Mouse (Mus musculus) forebrain, embryonic 12.5 days (tissue): Measurements from ENCODE around the gene Olfr70. TPM values are rescaled to one million over a fixed set of nuclear protein-coding genes. Genes with fewer than 3 reads are reported as not detected.

Experiments
- ATAC-seq: fragments of 200-750 bp; cut with Nextera tagmentation; 2 replicates; pipeline ENCODE4 v1.8.0; 2017; ENCODE audit warnings: moderate TSS enrichment; ENCODE audit not compliant: low FRiP score
- H3K27ac ChIP-seq: fragments of 300-500 bp; sonication (generic); 2 replicates; pipeline ENCODE4 v1.5.1; 2016; ENCODE audit warnings: mild to moderate bottlenecking
- H3K27me3 ChIP-seq: fragments of 300-500 bp; sonication (generic); 2 replicates; pipeline ENCODE4 v1.6.1; 2016; ENCODE audit warnings: mild to moderate bottlenecking
- H3K36me3 ChIP-seq: fragments of 300-500 bp; sonication (generic); replicated peaks from 2 replicates; pipeline ENCODE4 v1.6.1; 2016; ENCODE audit warnings: mild to moderate bottlenecking
- H3K4me1 ChIP-seq: fragments of 300-500 bp; sonication (generic); 2 replicates; pipeline ENCODE4 v1.6.1; 2016
- H3K4me2 ChIP-seq: fragments of 300-500 bp; sonication (generic); 2 replicates; pipeline ENCODE4 v1.6.1; 2016; ENCODE audit warnings: mild to moderate bottlenecking, moderate library complexity
- H3K4me3 ChIP-seq: fragments of 300-500 bp; sonication (generic); replicated peaks from 2 replicates; pipeline ENCODE4 v1.5.1; 2016; ENCODE audit warnings: mild to moderate bottlenecking
- H3K9ac ChIP-seq: fragments of 300-500 bp; sonication (generic); 2 replicates; pipeline ENCODE4 v1.6.1; 2016; ENCODE audit warnings: mild to moderate bottlenecking
- H3K9me3 ChIP-seq: fragments of 300-500 bp; sonication (generic); 2 replicates; pipeline ENCODE4 v1.6.1; 2016
- WGBS: fragments of 180-500 bp; shearing (Covaris S2); methylation state at CpG from one replicate; pipeline ENCODE4 v1.1.7; 2016; 5-methylcytosine and 5-hydroxymethylcytosine counted together
- polyA plus RNA-seq: library from polyadenylated mRNA; unstranded; fragments of >200 nt; fragmentation: Nextera tagmentation; extraction: Ambion mirVana; gene quantifications from 2 replicates; pipeline ENCODE4 v1.2.1, GENCODE M21; 2016

Olfr70 gene
- not detected in 2 replicates for polyA plus RNA-seq

GRCm38 (mm10) chr4:43700707-43701106 is at the start of gene Olfr70:
Gene Olfr70 (minus strand): TSS chr4:43700807.
- 87% methylated on average over 6 of the region's 6 CpGs for WGBS
- Histone ChIP-seq H3K4me1 (no peaks in the 10 kb centered on the region), H3K4me3 (no peak within 1 kb of the TSS), H3K27me3 (no peaks in the 10 kb centered on the region), H3K9me3 (no peaks in the 10 kb centered on the region), H3K36me3 (no peaks in the 10 kb centered on the region), H3K9ac (no peak within 1 kb of the TSS), H3K4me2 (no peak within 1 kb of the TSS), H3K27ac (no peak within 1 kb of the TSS)
- no peak for ATAC-seq

- no peak overlapping the region for H3K27ac ChIP-seq
- ATAC-seq = no peak
- WGBS = 18% methylated on average over 6 of the region's 6 CpGs
Measured at GRCm38 (mm10) chr4:43745187-43745586, 44.6 kb upstream of the Olfr70 start.

GRCm38 (mm10) chr4:43743099-43743498 is 42.5 kb upstream of the Olfr70 start:
- no peak overlapping the region for H3K27ac ChIP-seq
- no peaks in the 10 kb centered on the region for H3K27me3 ChIP-seq
- H3K9me3 ChIP-seq = no peaks in the 10 kb centered on the region
- 59% methylated on average over 1 of the region's 1 CpGs for WGBS
- ATAC-seq = no peak
- no peak overlapping the region for H3K4me2 ChIP-seq
- H3K9ac ChIP-seq = no peak overlapping the region
- H3K4me1 ChIP-seq = no peaks in the 10 kb centered on the region
- no peak overlapping the region for H3K4me3 ChIP-seq
- no peaks in the 10 kb centered on the region for H3K36me3 ChIP-seq

More at GRCm38 (mm10) chr4:43745187-43745586, 44.6 kb upstream of the Olfr70 start:
- Histone ChIP-seq H3K4me2 (no peak overlapping the region), H3K36me3 (no peaks in the 10 kb centered on the region), H3K9me3 (no peaks in the 10 kb centered on the region), H3K9ac (no peak overlapping the region), H3K4me1 (no peaks in the 10 kb centered on the region), H3K4me3 (no peak overlapping the region), H3K27me3 (no peaks in the 10 kb centered on the region)

- Histone ChIP-seq H3K4me3 (no peak overlapping the region), H3K36me3 (no peaks in the 10 kb centered on the region), H3K9me3 (no peaks in the 10 kb centered on the region), H3K27ac (no peak overlapping the region), H3K27me3 (no peaks in the 10 kb centered on the region), H3K4me2 (no peak overlapping the region), H3K4me1 (no peaks in the 10 kb centered on the region), H3K9ac (no peak overlapping the region)
- ATAC-seq = no peak
- WGBS = 47% methylated on average over 4 of the region's 4 CpGs
Measured at GRCm38 (mm10) chr4:43742637-43743036, 42.0 kb upstream of the Olfr70 start.

GRCm38 (mm10) chr4:43741526-43741925 is 40.9 kb upstream of the Olfr70 start:
- WGBS = 79% methylated on average over 5 of the region's 5 CpGs
- no peak for ATAC-seq

GRCm38 (mm10) chr4:43738989-43739674 is 38.5 kb upstream of the Olfr70 start:
- no peaks in the 10 kb centered on the region for H3K36me3 ChIP-seq
- 80% methylated on average over 8 of the region's 8 CpGs for WGBS
- no peak for ATAC-seq
- no peaks in the 10 kb centered on the region for H3K4me1 ChIP-seq
- no peaks in the 10 kb centered on the region for H3K27me3 ChIP-seq
- no peak overlapping the region for H3K27ac ChIP-seq
- H3K4me3 ChIP-seq = no peak overlapping the region
- no peak overlapping the region for H3K4me2 ChIP-seq
- no peaks in the 10 kb centered on the region for H3K9me3 ChIP-seq
- no peak overlapping the region for H3K9ac ChIP-seq

More at GRCm38 (mm10) chr4:43741526-43741925, 40.9 kb upstream of the Olfr70 start:
- Histone ChIP-seq H3K36me3 (no peaks in the 10 kb centered on the region), H3K9ac (no peak overlapping the region), H3K4me3 (no peak overlapping the region), H3K4me1 (no peaks in the 10 kb centered on the region), H3K9me3 (no peaks in the 10 kb centered on the region), H3K27me3 (no peaks in the 10 kb centered on the region), H3K27ac (no peak overlapping the region), H3K4me2 (no peak overlapping the region)

- H3K27me3 ChIP-seq = no peaks in the 10 kb centered on the region
- no peak overlapping the region for H3K4me3 ChIP-seq
- H3K9ac ChIP-seq = no peak overlapping the region
- H3K4me1 ChIP-seq = no peaks in the 10 kb centered on the region
- no peak for ATAC-seq
- H3K36me3 ChIP-seq = no peaks in the 10 kb centered on the region
- H3K4me2 ChIP-seq = no peak overlapping the region
- no peak overlapping the region for H3K27ac ChIP-seq
- no peaks in the 10 kb centered on the region for H3K9me3 ChIP-seq
- 61% methylated on average over 6 of the region's 6 CpGs for WGBS
Measured at GRCm38 (mm10) chr4:43737144-43737543, 36.5 kb upstream of the Olfr70 start.

- no peaks in the 10 kb centered on the region for H3K9me3 ChIP-seq
- no peaks in the 10 kb centered on the region for H3K36me3 ChIP-seq
- ATAC-seq = no peak
- H3K27me3 ChIP-seq = 0 out of 2 replicates have a peak, but pooled peaks cover 3% of the 10 kb centered on the region
- H3K27ac ChIP-seq = no peak overlapping the region
- H3K9ac ChIP-seq = no peak overlapping the region
- no peak overlapping the region for H3K4me3 ChIP-seq
- 0 out of 2 replicates have a peak, but pooled peaks cover 3% of the 10 kb centered on the region for H3K4me1 ChIP-seq
- H3K4me2 ChIP-seq = no peak overlapping the region
- WGBS = 85% methylated on average over 5 of the region's 5 CpGs
Measured at GRCm38 (mm10) chr4:43733186-43733585, 32.6 kb upstream of the Olfr70 start.

- H3K4me3 ChIP-seq = no peak overlapping the region
- no peak overlapping the region for H3K27ac ChIP-seq
- no peak overlapping the region for H3K9ac ChIP-seq
- 0 out of 2 replicates have a peak, but pooled peaks cover 3% of the 10 kb centered on the region for H3K27me3 ChIP-seq
- 24% methylated on average over 1 of the region's 1 CpGs for WGBS
- ATAC-seq = no peak
- H3K9me3 ChIP-seq = no peaks in the 10 kb centered on the region
- no peak overlapping the region for H3K4me2 ChIP-seq
- 0 out of 2 replicates have a peak, but pooled peaks cover 3% of the 10 kb centered on the region for H3K4me1 ChIP-seq
- H3K36me3 ChIP-seq = no peaks in the 10 kb centered on the region
Measured at GRCm38 (mm10) chr4:43732171-43732570, 31.6 kb upstream of the Olfr70 start.

GRCm38 (mm10) chr4:43730750-43731297 is 30.2 kb upstream of the Olfr70 start:
- Histone ChIP-seq H3K27me3 (0 out of 2 replicates have a peak, but pooled peaks cover 3% of the 10 kb centered on the region), H3K27ac (no peak overlapping the region), H3K9ac (no peak overlapping the region), H3K4me1 (0 out of 2 replicates have a peak, but pooled peaks cover 3% of the 10 kb centered on the region), H3K4me3 (no peak overlapping the region), H3K36me3 (no peaks in the 10 kb centered on the region), H3K9me3 (no peaks in the 10 kb centered on the region), H3K4me2 (no peak overlapping the region)
- ATAC-seq = no peak
- 74% methylated on average over 21 of the region's 21 CpGs for WGBS

GRCm38 (mm10) chr4:43729794-43730550 is 29.4 kb upstream of the Olfr70 start, which contains the start of gene Spaar:
Gene Spaar (plus strand): TSS chr4:43730034.
- 74% methylated on average over 14 of the region's 14 CpGs for WGBS

GRCm38 (mm10) chr4:43729126-43729525 is 28.5 kb upstream of the Olfr70 start:
- 80% methylated on average over 3 of the region's 3 CpGs for WGBS

More at GRCm38 (mm10) chr4:43729794-43730550, 29.4 kb upstream of the Olfr70 start, which contains the start of gene Spaar:
- Histone ChIP-seq H3K27me3 (0 out of 2 replicates have a peak, but pooled peaks cover 3% of the 10 kb centered on the region), H3K27ac (no peak within 1 kb of the TSS), H3K9me3 (no peaks in the 10 kb centered on the region), H3K36me3 (no peaks in the 10 kb centered on the region), H3K4me2 (no peak within 1 kb of the TSS), H3K4me1 (0 out of 2 replicates have a peak, but pooled peaks cover 3% of the 10 kb centered on the region), H3K4me3 (no peak within 1 kb of the TSS), H3K9ac (no peak within 1 kb of the TSS)
- ATAC-seq = no peak

More at GRCm38 (mm10) chr4:43729126-43729525, 28.5 kb upstream of the Olfr70 start:
- no peaks in the 10 kb centered on the region for H3K36me3 ChIP-seq
- H3K9ac ChIP-seq = no peak overlapping the region
- H3K27me3 ChIP-seq = 0 out of 2 replicates have a peak, but pooled peaks cover 3% of the 10 kb centered on the region
- H3K27ac ChIP-seq = no peak overlapping the region
- no peak overlapping the region for H3K4me2 ChIP-seq
- no peaks in the 10 kb centered on the region for H3K9me3 ChIP-seq
- ATAC-seq = no peak
- 0 out of 2 replicates have a peak, but pooled peaks cover 3% of the 10 kb centered on the region for H3K4me1 ChIP-seq
- no peak overlapping the region for H3K4me3 ChIP-seq
